Comparison of ENCODE assay signal across 8 mouse cellular contexts in genomic region chr5:149642366-149642765, GRCm38 (mm10). TPM values are rescaled to one million over a fixed set of nuclear protein-coding genes. Genes with fewer than 3 reads are reported as not detected.
DNase-seq lines count a peak whose midpoint lies in the region; ATAC-seq and TF ChIP-seq lines count a peak whose summit lies in the region.

No protein-coding gene starts in this region.

- peaks cover 6% of the 10 kb centered on the region for H3K79me2 ChIP-seq in CH12.LX (replicated peaks; ENCODE audit: control insufficient read depth, extremely low read depth, insufficient read depth, poor library complexity, severe bottlenecking)

- TF ChIP-seq CTCF in CH12.LX (conservative IDR thresholded peaks at IDR 0.05 in 1 of 2, IDR thresholded peaks at IDR 0.05 in 1 of 2; ENCODE audit: low read depth in 2 of 2, low read length in 2 of 2) = peak in 1 of 2 experiments; percentile 71; a peak in 2 of 4 replicates

- TF ChIP-seq EP300 in CH12.LX (IDR thresholded peaks at IDR 0.05; ENCODE audit: low read length) = no peak

- no peak overlapping the region for H3K4me3 ChIP-seq in kidney, embryonic 16.5 days (ENCODE audit: low read length)
- peak overlapping the region; percentile 56 to 76 (median 68) for H3K4me3 ChIP-seq in CH12.LX (replicated peaks in 1 of 3; ENCODE audit: low read depth in 2 of 3, low read length in 2 of 3, poor library complexity in 1 of 3)
- 0 out of 2 replicates have a peak overlapping the region, but pooled peaks have one; percentile 13 for H3K4me3 ChIP-seq in liver, embryonic 11.5 days (ENCODE audit: low read depth, low read length)

- WGBS in kidney, embryonic 16.5 days = 39% methylated on average over 6 of the region's 6 CpGs
- 66% methylated on average over 6 of the region's 6 CpGs for WGBS in liver, embryonic 11.5 days

- intact Hi-C loops in left cerebral cortex, postnatal 4 days (cut with DNase I) = no loop called here

- H3K4me1 ChIP-seq in kidney, embryonic 16.5 days (ENCODE audit: insufficient read depth, low read length) = 0 out of 2 replicates have a peak, but pooled peaks cover 2% of the 10 kb centered on the region
- peaks cover 0 to 17% of the 10 kb centered on the region in 2 experiments; a peak in 2 of 4 replicates for H3K4me1 ChIP-seq in CH12.LX (ENCODE audit: control insufficient read depth in 1 of 2, insufficient read depth in 2 of 2)
- H3K4me1 ChIP-seq in liver, embryonic 11.5 days (replicated peaks; ENCODE audit: control insufficient read depth, insufficient read depth, low read length) = 0 out of 2 replicates have a peak, but pooled peaks cover under 1% of the 10 kb centered on the region

- no peaks in the 10 kb centered on the region for H3K9me3 ChIP-seq in kidney, embryonic 16.5 days (ENCODE audit: low read length)
- no peaks in the 10 kb centered on the region for H3K9me3 ChIP-seq in CH12.LX (replicated peaks; ENCODE audit: low read length)
- H3K9me3 ChIP-seq in liver, embryonic 11.5 days (ENCODE audit: control insufficient read depth, low read length) = no peaks in the 10 kb centered on the region

- in situ Hi-C loops in CH12.LX (cut with MboI; ENCODE audit: low pct_ligation_motif_present, low pct_unique_long_range_greater_than_20kb, low sequenced_read_pairs) = loop anchor here (5.0 kb wide), 1 partner anchor 35 kb away; the partner anchor contains the start of gene B3glct

- H3K27ac ChIP-seq in kidney, embryonic 16.5 days (ENCODE audit: low read length) = no peak overlapping the region
- peak overlapping the region; percentile 65; the same call in 1 of the 2 replicates for H3K27ac ChIP-seq in CH12.LX (ENCODE audit: insufficient read depth, low read depth)
- H3K27ac ChIP-seq in liver, embryonic 11.5 days (ENCODE audit: low read depth, low read length) = 0 out of 2 replicates have a peak overlapping the region, but pooled peaks have one; percentile 41

- H3K27me3 ChIP-seq in kidney, embryonic 16.5 days (ENCODE audit: insufficient read depth, low read length) = no peaks in the 10 kb centered on the region
- no peaks in the 10 kb centered on the region for H3K27me3 ChIP-seq in CH12.LX (replicated peaks)
- H3K27me3 ChIP-seq in liver, embryonic 11.5 days (replicated peaks; ENCODE audit: control insufficient read depth, insufficient read depth, low read length) = no peaks in the 10 kb centered on the region

- DNase-seq in kidney, adult 18-20 months = no peak
- peak; percentile 42 for DNase-seq in CH12.LX (ENCODE audit: extremely low read depth)
- DNase-seq in brain, adult 2 months (ENCODE audit: low read depth, low spot score) = peak; percentile 72
- peak; percentile 40 for DNase-seq in liver, embryonic 11.5 days (ENCODE audit: low spot score)
- no peak for DNase-seq in left cerebral cortex, postnatal 4 days
- no peak for DNase-seq in adrenal gland, adult 2 months
- DNase-seq in thymus, postnatal 25 days = no peak

- H3K4me2 ChIP-seq in kidney, embryonic 16.5 days (replicated peaks; ENCODE audit: low read depth, low read length) = no peak overlapping the region
- peak overlapping the region; percentile 86 for H3K4me2 ChIP-seq in CH12.LX (ENCODE audit: insufficient read depth, low read depth, poor library complexity, severe bottlenecking)
- peak overlapping the region; percentile 7 for H3K4me2 ChIP-seq in liver, embryonic 11.5 days

- no peaks in the 10 kb centered on the region for H3K36me3 ChIP-seq in kidney, embryonic 16.5 days (ENCODE audit: insufficient read depth, low read length)
- H3K36me3 ChIP-seq in CH12.LX (replicated peaks in 1 of 2; ENCODE audit: control insufficient read depth in 1 of 2, insufficient read depth in 1 of 2, low read length in 1 of 2) = peaks cover 0 to 12% of the 10 kb centered on the region in 2 experiments
- no peaks in the 10 kb centered on the region for H3K36me3 ChIP-seq in liver, embryonic 11.5 days (ENCODE audit: control insufficient read depth, insufficient read depth, low read length)

- dilution Hi-C loops in CH12.LX (cut with MboI; ENCODE audit: extremely low pct_ligation_motif_present, extremely low pct_unique_long_range_greater_than_20kb, low sequenced_read_pairs) = no loop called here

- no peak overlapping the region for H3K9ac ChIP-seq in kidney, embryonic 16.5 days (replicated peaks; ENCODE audit: low read length)
- H3K9ac ChIP-seq in CH12.LX (ENCODE audit: insufficient read depth, low read depth) = peak overlapping the region; percentile 68
- H3K9ac ChIP-seq in liver, embryonic 11.5 days (ENCODE audit: low read depth, low read length) = peak overlapping the region; percentile 34; the same call in 1 of the 2 replicates

- peak; percentile 63 for TF ChIP-seq RAD21 in CH12.LX (IDR thresholded peaks at IDR 0.05; ENCODE audit: low read depth, low read length)

- no peak for TF ChIP-seq POLR2A in CH12.LX (IDR thresholded peaks at IDR 0.05; ENCODE audit: low read depth, low read length)

- peak; percentile 84; the same call in 1 of the 2 replicates for ATAC-seq in kidney, embryonic 16.5 days (ENCODE audit: low FRiP score, low TSS enrichment)
- ATAC-seq in liver, embryonic 11.5 days (replicated peaks; ENCODE audit: low FRiP score) = peak; percentile 64; the same call in 1 of the 2 replicates

TF ChIP-seq in CH12.LX, 34 proteins besides CTCF, POLR2A, EP300 and RAD21 (continues in another document):
- TF ChIP-seq TCF12 (IDR thresholded peaks at IDR 0.05; ENCODE audit: low read depth, low read length) = peak; percentile 19; the same call in 1 of the 2 replicates
- no peak for TF ChIP-seq MEF2A (IDR thresholded peaks at IDR 0.05; ENCODE audit: borderline replicate concordance, low read depth, low read length)
- TF ChIP-seq POLR2AphosphoS2 (IDR thresholded peaks at IDR 0.05; ENCODE audit: low read depth, low read length) = no peak
- TF ChIP-seq UBTF (IDR thresholded peaks at IDR 0.05; ENCODE audit: low read depth, low read length) = no peak
- TF ChIP-seq JUND (conservative IDR thresholded peaks at IDR 0.05; ENCODE audit: low read depth, low read length) = no peak
- no peak for TF ChIP-seq MAZ (IDR thresholded peaks at IDR 0.05; ENCODE audit: low read depth, low read length)
- TF ChIP-seq BHLHE40 (IDR thresholded peaks at IDR 0.05; ENCODE audit: low read depth, low read length) = no peak
- no peak for TF ChIP-seq JUN (IDR thresholded peaks at IDR 0.05; ENCODE audit: insufficient read depth, low read depth, low read length)
- TF ChIP-seq PAX5 (IDR thresholded peaks at IDR 0.05; ENCODE audit: low read length) = no peak
- TF ChIP-seq USF2 (conservative IDR thresholded peaks at IDR 0.05; ENCODE audit: low read depth, low read length) = no peak
- TF ChIP-seq MXI1 (IDR thresholded peaks at IDR 0.05; ENCODE audit: low read depth, low read length) = peak; percentile 10; the same call in 1 of the 2 replicates
- 0 out of 2 replicates have a peak, but pooled peaks have one; percentile 5 for TF ChIP-seq TBP (conservative IDR thresholded peaks at IDR 0.05; ENCODE audit: low read depth, low read length)
- TF ChIP-seq RCOR1 (conservative IDR thresholded peaks at IDR 0.05; ENCODE audit: low read depth, low read length) = no peak
- no peak for TF ChIP-seq ETS1 (conservative IDR thresholded peaks at IDR 0.05; ENCODE audit: low read depth, low read length)
- peak; percentile 51 for TF ChIP-seq SMC3 (IDR thresholded peaks at IDR 0.05; ENCODE audit: low read depth, low read length)
- TF ChIP-seq MAX (IDR thresholded peaks at IDR 0.05; ENCODE audit: low read length) = no peak
- TF ChIP-seq ZMIZ1 (IDR thresholded peaks at IDR 0.05; ENCODE audit: low read depth, low read length) = no peak
- TF ChIP-seq CHD1 (IDR thresholded peaks at IDR 0.05; ENCODE audit: low read depth, low read length) = no peak
- TF ChIP-seq ZKSCAN1 (IDR thresholded peaks at IDR 0.05; ENCODE audit: borderline replicate concordance, low read depth, low read length) = no peak
- TF ChIP-seq CHD2 (IDR thresholded peaks at IDR 0.05; ENCODE audit: low read length) = no peak
- TF ChIP-seq ZNF384 (IDR thresholded peaks at IDR 0.05; ENCODE audit: low read depth, low read length) = no peak
- TF ChIP-seq USF1 (IDR thresholded peaks at IDR 0.05; ENCODE audit: low read depth, low read length) = no peak
- no peak for TF ChIP-seq KAT2A (IDR thresholded peaks at IDR 0.05; ENCODE audit: insufficient replicate concordance, low read length)
- TF ChIP-seq ELF1 (IDR thresholded peaks at IDR 0.05; ENCODE audit: low read depth, low read length) = no peak
- TF ChIP-seq MYC (IDR thresholded peaks at IDR 0.05; ENCODE audit: low read depth, low read length) = no peak
- no peak for TF ChIP-seq E2F4 (IDR thresholded peaks at IDR 0.05; ENCODE audit: insufficient replicate concordance, low read depth, low read length)
- no peak for TF ChIP-seq NRF1 (IDR thresholded peaks at IDR 0.05; ENCODE audit: low read depth, low read length)
- no peak for TF ChIP-seq GABPA (IDR thresholded peaks at IDR 0.05; ENCODE audit: insufficient replicate concordance, low read depth, low read length)
- no peak for TF ChIP-seq MAFK (IDR thresholded peaks at IDR 0.05; ENCODE audit: insufficient replicate concordance, low read length)
- TF ChIP-seq HCFC1 (IDR thresholded peaks at IDR 0.05; ENCODE audit: low read depth, low read length) = no peak
- TF ChIP-seq ZC3H11A (IDR thresholded peaks at IDR 0.05; ENCODE audit: low read depth, low read length) = no peak

RNA-seq across cellular contexts. Expression of gene Hsph1, which starts 6.2 kb away (rescaled TPM):
- 67.5 and 68.8 TPM in 2 replicates for polyA plus RNA-seq in kidney, embryonic 16.5 days (2015; fragmentation: Nextera tagmentation; extraction: Ambion mirVana)
- total RNA-seq in CH12.LX (2012; rRNA removed) = 57.5 and 92.8 TPM in 2 replicates
- total RNA-seq in CH12.LX (2014; rRNA removed) = 80.9 and 81.2 TPM in 2 replicates
- 156 and 167 TPM in 2 replicates for polyA plus RNA-seq in CH12.LX (2012; ENCODE audit: insufficient read length, low read depth)
- polyA plus RNA-seq in liver, embryonic 11.5 days (2014; fragmentation: Nextera tagmentation; extraction: Ambion mirVana) = 116 and 119 TPM in 2 replicates
- 100 to 1,000 TPM; 178 to 180 TPM for total RNA-seq in left cerebral cortex, postnatal 4 days (2021)
- 100 to 1,000 TPM; 116 to 371 TPM for total RNA-seq in adrenal gland, adult 2 months (2021)
- 5.1 and 23.5 TPM in 2 replicates for polyA plus RNA-seq in adrenal gland, adult 2 months (2012; rRNA removed)

RNA-seq across cellular contexts. Expression of gene B3glct, which starts 35.7 kb away (rescaled TPM):
- polyA plus RNA-seq in kidney, embryonic 16.5 days (2015; fragmentation: Nextera tagmentation; extraction: Ambion mirVana) = 17.4 and 17.5 TPM in 2 replicates
- 0.38 and 0.63 TPM in 2 replicates for total RNA-seq in CH12.LX (2012; rRNA removed)
- 0.90 and 1.3 TPM in 2 replicates for total RNA-seq in CH12.LX (2014; rRNA removed)
- 0.55 and 2.1 TPM in 2 replicates for polyA plus RNA-seq in CH12.LX (2012; ENCODE audit: insufficient read length, low read depth)
- 13.2 and 13.4 TPM in 2 replicates for polyA plus RNA-seq in liver, embryonic 11.5 days (2014; fragmentation: Nextera tagmentation; extraction: Ambion mirVana)
- 10 to 100 TPM; 27.0 to 33.5 TPM for total RNA-seq in left cerebral cortex, postnatal 4 days (2021)
- total RNA-seq in adrenal gland, adult 2 months (2021) = 10 to 100 TPM; 20.3 to 24.7 TPM
- polyA plus RNA-seq in adrenal gland, adult 2 months (2012; rRNA removed) = 8.1 and 11.2 TPM in 2 replicates

Comparison
In these comparisons a context has a peak if more than half of its experiments do, and no peak if none do; other contexts are left out.
1. DNase-seq: peak in CH12.LX (single experiment), brain, adult 2 months (single experiment) and liver, embryonic 11.5 days (single experiment); none in kidney, adult 18-20 months (single experiment), left cerebral cortex, postnatal 4 days (single experiment), adrenal gland, adult 2 months (single experiment) and thymus, postnatal 25 days (single experiment).